Mouse (Mus musculus) bone marrow macrophage, adult 2 months (primary cell): ENCODE results near the gene Sypl.

ENCODE experiments used
- CTCF ChIP-seq: IDR thresholded peaks from 2 replicates; pipeline ENCODE4 v1.5.1; 2012; ENCODE audit warnings: low read depth, mild to moderate bottlenecking, low read length, moderate library complexity
- POLR2A ChIP-seq: IDR thresholded peaks from 2 replicates; pipeline ENCODE4 v1.6.1; 2012; ENCODE audit warnings: mild to moderate bottlenecking, low read depth, low read length, borderline replicate concordance

DNA sequence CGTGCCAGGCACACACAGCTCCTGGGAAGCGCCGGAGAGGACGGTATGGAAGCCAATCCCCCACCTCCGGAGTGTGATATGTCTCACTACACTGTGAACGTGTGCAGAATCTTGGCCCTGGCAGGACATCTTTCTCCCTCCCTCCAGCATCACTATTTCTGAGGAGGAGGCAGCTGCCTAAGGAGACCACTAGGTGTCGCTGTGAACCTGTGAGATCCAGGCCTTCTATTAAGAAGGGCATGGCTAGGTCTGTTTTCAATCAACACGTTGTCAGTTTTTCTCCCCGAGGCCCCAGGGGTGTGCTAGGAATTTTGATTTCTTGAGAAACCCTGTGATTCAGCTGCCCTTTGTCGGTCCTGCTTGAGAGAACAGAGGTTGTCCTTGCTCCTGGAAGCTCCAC lies 73.4 kb downstream of the Sypl start:
- peak; percentile 90 for TF ChIP-seq CTCF
- TF ChIP-seq POLR2A = no peak
